Mouse (Mus musculus): ENCODE results near the gene Elovl7. TPM values are rescaled to one million over a fixed set of nuclear protein-coding genes. Genes with fewer than 3 reads are reported as not detected.

Elovl7 gene
- total RNA-seq, 1 experiment: 1.4 TPM

DNA sequence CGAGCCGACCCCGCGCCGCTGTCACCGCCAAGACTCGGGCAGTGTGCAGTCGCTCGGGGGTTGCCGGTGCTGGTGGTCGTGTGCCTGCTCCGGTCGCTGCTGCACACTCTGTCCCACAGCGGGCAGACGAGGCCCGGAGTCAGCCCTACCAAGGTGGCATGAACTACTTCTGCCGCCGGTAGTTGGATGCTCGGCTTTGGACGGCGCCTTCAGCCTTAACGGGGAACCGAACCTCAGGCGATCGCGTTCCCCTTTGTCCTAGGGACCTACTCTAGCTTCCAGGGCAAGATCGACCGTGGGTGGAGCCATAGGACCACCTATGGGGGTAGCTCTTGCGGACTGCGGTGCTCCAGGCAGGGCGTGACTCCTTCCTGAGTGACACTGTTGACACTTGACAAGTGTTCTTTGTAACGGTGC, 102.3 kb downstream of the Elovl7 start:
- Histone ChIP-seq H3K36me3 (ENCODE audit: control insufficient read depth, insufficient read depth, low read length, poor library complexity, severe bottlenecking) (no peaks in the 10 kb centered on the region), H3K9ac (ENCODE audit: insufficient read depth, low read depth, low read length, poor library complexity, severe bottlenecking) (peak overlapping the region; percentile 92), H3K27ac (ENCODE audit: insufficient read depth, low read depth, low read length, poor library complexity, severe bottlenecking) (no peak overlapping the region), H3K4me3 (ENCODE audit: insufficient read depth in 1 of 2, low read depth in 1 of 2, low read length in 2 of 2, poor library complexity in 1 of 2, severe bottlenecking in 1 of 2) (peak overlapping the region; percentile 82 to 94), H3K9me3 (ENCODE audit: control insufficient read depth, insufficient read depth, low read depth, low read length) (no peaks in the 10 kb centered on the region), H3K4me1 (ENCODE audit: control insufficient read depth in 2 of 2, insufficient read depth in 2 of 2, low read length in 2 of 2, poor library complexity in 1 of 2) (no peaks in the 10 kb centered on the region)
- TF ChIP-seq ZNF384 (IDR thresholded peaks at IDR 0.05; ENCODE audit: low read depth, low read length): no peak
- no peak for TF ChIP-seq CHD2 (IDR thresholded peaks at IDR 0.05; ENCODE audit: low read depth, low read length)
- TF ChIP-seq ZC3H11A (IDR thresholded peaks at IDR 0.05; ENCODE audit: borderline replicate concordance, low read depth, low read length): no peak
- DNase-seq (ENCODE audit: low read depth, low spot score): peak; percentile 53
- in situ Hi-C loops (cut with MboI; ENCODE audit: low sequenced_read_pairs in 2 of 2, unreplicated experiment in 2 of 2): no loop called here

GRCm38 (mm10) chr13:108317414-108317813, 103.2 kb downstream of the Elovl7 start:
- Histone ChIP-seq H3K4me3 (ENCODE audit: insufficient read depth in 1 of 2, low read depth in 1 of 2, low read length in 2 of 2, poor library complexity in 1 of 2, severe bottlenecking in 1 of 2) (no peak overlapping the region), H3K27ac (ENCODE audit: insufficient read depth, low read depth, low read length, poor library complexity, severe bottlenecking) (no peak overlapping the region), H3K36me3 (ENCODE audit: control insufficient read depth, insufficient read depth, low read length, poor library complexity, severe bottlenecking) (no peaks in the 10 kb centered on the region), H3K4me1 (ENCODE audit: control insufficient read depth in 2 of 2, insufficient read depth in 2 of 2, low read length in 2 of 2, poor library complexity in 1 of 2) (0 out of 4 replicates have a peak, but pooled peaks cover 0 to under 1% of the 10 kb centered on the region in 2 experiments), H3K9me3 (ENCODE audit: control insufficient read depth, insufficient read depth, low read depth, low read length) (no peaks in the 10 kb centered on the region), H3K9ac (ENCODE audit: insufficient read depth, low read depth, low read length, poor library complexity, severe bottlenecking) (no peak overlapping the region)
- no peak for DNase-seq (ENCODE audit: low read depth, low spot score)
- in situ Hi-C loops (cut with MboI; ENCODE audit: low sequenced_read_pairs in 2 of 2, unreplicated experiment in 2 of 2): no loop called here
- TF ChIP-seq ZC3H11A (IDR thresholded peaks at IDR 0.05; ENCODE audit: borderline replicate concordance, low read depth, low read length) (no peak), MAFK (IDR thresholded peaks at IDR 0.05; ENCODE audit: insufficient read depth, low read depth, low read length) (no peak), ZNF384 (IDR thresholded peaks at IDR 0.05; ENCODE audit: low read depth, low read length) (no peak), CHD2 (IDR thresholded peaks at IDR 0.05; ENCODE audit: low read depth, low read length) (no peak), HCFC1 (IDR thresholded peaks at IDR 0.05; ENCODE audit: borderline replicate concordance, insufficient read depth, low read length) (no peak)

GRCm38 (mm10) chr13:108319028-108319427, 104.8 kb downstream of the Elovl7 start:
- DNase-seq (ENCODE audit: low read depth, low spot score): no peak
- H3K4me1 ChIP-seq (ENCODE audit: control insufficient read depth in 2 of 2, insufficient read depth in 2 of 2, low read length in 2 of 2, poor library complexity in 1 of 2): peaks cover 0 to 4% of the 10 kb centered on the region in 2 experiments; a peak in 1 of 4 replicates
- no peak overlapping the region for H3K27ac ChIP-seq (ENCODE audit: insufficient read depth, low read depth, low read length, poor library complexity, severe bottlenecking)
- in situ Hi-C loops (cut with MboI; ENCODE audit: low sequenced_read_pairs in 2 of 2, unreplicated experiment in 2 of 2): no loop called here
- no peak overlapping the region for H3K9ac ChIP-seq (ENCODE audit: insufficient read depth, low read depth, low read length, poor library complexity, severe bottlenecking)
- H3K36me3 ChIP-seq (ENCODE audit: control insufficient read depth, insufficient read depth, low read length, poor library complexity, severe bottlenecking): peaks cover 3% of the 10 kb centered on the region; the same call in 1 of the 2 replicates
- no peak overlapping the region for H3K4me3 ChIP-seq (ENCODE audit: insufficient read depth in 1 of 2, low read depth in 1 of 2, low read length in 2 of 2, poor library complexity in 1 of 2, severe bottlenecking in 1 of 2)
- no peak for TF ChIP-seq ZNF384 (IDR thresholded peaks at IDR 0.05; ENCODE audit: low read depth, low read length)
- no peak for TF ChIP-seq MAFK (IDR thresholded peaks at IDR 0.05; ENCODE audit: insufficient read depth, low read depth, low read length)
- TF ChIP-seq HCFC1 (IDR thresholded peaks at IDR 0.05; ENCODE audit: borderline replicate concordance, insufficient read depth, low read length): no peak
- TF ChIP-seq ZC3H11A (IDR thresholded peaks at IDR 0.05; ENCODE audit: borderline replicate concordance, low read depth, low read length): no peak
- no peak for TF ChIP-seq CHD2 (IDR thresholded peaks at IDR 0.05; ENCODE audit: low read depth, low read length)
- no peaks in the 10 kb centered on the region for H3K9me3 ChIP-seq (ENCODE audit: control insufficient read depth, insufficient read depth, low read depth, low read length)

DNA sequence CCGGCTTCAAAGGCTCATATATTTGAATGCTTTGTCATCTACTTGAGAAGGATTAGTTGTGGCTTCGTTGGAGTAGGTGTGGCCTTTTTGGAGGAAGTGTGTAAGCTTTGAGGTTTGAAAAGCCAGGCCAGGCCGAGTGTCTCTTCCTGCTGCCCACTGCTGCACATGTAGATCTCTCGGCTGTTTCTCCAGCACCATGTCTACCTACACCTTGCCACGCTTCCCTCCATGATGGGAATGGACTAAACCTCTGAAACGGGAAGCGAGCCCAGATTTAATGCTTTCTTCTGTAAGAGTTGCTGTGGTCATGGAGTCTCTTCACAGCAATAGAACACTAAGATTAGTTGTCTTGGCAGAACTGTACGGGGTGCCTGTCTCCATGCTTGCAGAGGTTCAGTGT, 106.0 kb downstream of the Elovl7 start:
- no peak for TF ChIP-seq HCFC1 (IDR thresholded peaks at IDR 0.05; ENCODE audit: borderline replicate concordance, insufficient read depth, low read length)
- H3K4me3 ChIP-seq (ENCODE audit: insufficient read depth in 1 of 2, low read depth in 1 of 2, low read length in 2 of 2, poor library complexity in 1 of 2, severe bottlenecking in 1 of 2): no peak overlapping the region
- H3K36me3 ChIP-seq (ENCODE audit: control insufficient read depth, insufficient read depth, low read length, poor library complexity, severe bottlenecking): peaks cover 9% of the 10 kb centered on the region; the same call in 1 of the 2 replicates
- in situ Hi-C loops (cut with MboI; ENCODE audit: low sequenced_read_pairs in 2 of 2, unreplicated experiment in 2 of 2): no loop called here
- H3K9ac ChIP-seq (ENCODE audit: insufficient read depth, low read depth, low read length, poor library complexity, severe bottlenecking): no peak overlapping the region
- peaks cover 0 to 4% of the 10 kb centered on the region in 2 experiments; a peak in 1 of 4 replicates for H3K4me1 ChIP-seq (ENCODE audit: control insufficient read depth in 2 of 2, insufficient read depth in 2 of 2, low read length in 2 of 2, poor library complexity in 1 of 2)
- no peak overlapping the region for H3K27ac ChIP-seq (ENCODE audit: insufficient read depth, low read depth, low read length, poor library complexity, severe bottlenecking)
- DNase-seq (ENCODE audit: low read depth, low spot score): no peak
- no peaks in the 10 kb centered on the region for H3K9me3 ChIP-seq (ENCODE audit: control insufficient read depth, insufficient read depth, low read depth, low read length)

GRCm38 (mm10) chr13:108322466-108322865, 108.3 kb downstream of the Elovl7 start:
- no peak overlapping the region for H3K27ac ChIP-seq (ENCODE audit: insufficient read depth, low read depth, low read length, poor library complexity, severe bottlenecking)
- H3K36me3 ChIP-seq (ENCODE audit: control insufficient read depth, insufficient read depth, low read length, poor library complexity, severe bottlenecking): peaks cover 16% of the 10 kb centered on the region; the same call in 1 of the 2 replicates
- peaks cover 0 to 4% of the 10 kb centered on the region in 2 experiments; a peak in 1 of 4 replicates for H3K4me1 ChIP-seq (ENCODE audit: control insufficient read depth in 2 of 2, insufficient read depth in 2 of 2, low read length in 2 of 2, poor library complexity in 1 of 2)
- H3K9me3 ChIP-seq (ENCODE audit: control insufficient read depth, insufficient read depth, low read depth, low read length): no peaks in the 10 kb centered on the region
- in situ Hi-C loops (cut with MboI; ENCODE audit: low sequenced_read_pairs in 2 of 2, unreplicated experiment in 2 of 2): no loop called here
- no peak overlapping the region for H3K4me3 ChIP-seq (ENCODE audit: insufficient read depth in 1 of 2, low read depth in 1 of 2, low read length in 2 of 2, poor library complexity in 1 of 2, severe bottlenecking in 1 of 2)
- H3K9ac ChIP-seq (ENCODE audit: insufficient read depth, low read depth, low read length, poor library complexity, severe bottlenecking): no peak overlapping the region
- DNase-seq (ENCODE audit: low read depth, low spot score): no peak
- TF ChIP-seq CHD2 (IDR thresholded peaks at IDR 0.05; ENCODE audit: low read depth, low read length) (no peak), ZC3H11A (IDR thresholded peaks at IDR 0.05; ENCODE audit: borderline replicate concordance, low read depth, low read length) (no peak), HCFC1 (IDR thresholded peaks at IDR 0.05; ENCODE audit: borderline replicate concordance, insufficient read depth, low read length) (no peak), MAFK (IDR thresholded peaks at IDR 0.05; ENCODE audit: insufficient read depth, low read depth, low read length) (no peak), ZNF384 (IDR thresholded peaks at IDR 0.05; ENCODE audit: low read depth, low read length) (no peak)
